Mouse (Mus musculus) kidney, adult 2 months (tissue): ENCODE data around the gene BC030870.

Experiments
- CTCF ChIP-seq: fragments of 200-500 bp; conservative IDR thresholded peaks from 2 replicates; pipeline ENCODE4 v1.5.1; 2011; ENCODE audit warnings: low read depth, mild to moderate bottlenecking, control low read depth, low read length, moderate library complexity, mixed read lengths; ENCODE audit not compliant: insufficient read depth, insufficient read length
- POLR2A ChIP-seq: fragments of 200-500 bp; IDR thresholded peaks from one replicate; pipeline ENCODE4 v1.6.1; 2011; ENCODE audit warnings: low read depth, low read length, control low read depth

DNA sequence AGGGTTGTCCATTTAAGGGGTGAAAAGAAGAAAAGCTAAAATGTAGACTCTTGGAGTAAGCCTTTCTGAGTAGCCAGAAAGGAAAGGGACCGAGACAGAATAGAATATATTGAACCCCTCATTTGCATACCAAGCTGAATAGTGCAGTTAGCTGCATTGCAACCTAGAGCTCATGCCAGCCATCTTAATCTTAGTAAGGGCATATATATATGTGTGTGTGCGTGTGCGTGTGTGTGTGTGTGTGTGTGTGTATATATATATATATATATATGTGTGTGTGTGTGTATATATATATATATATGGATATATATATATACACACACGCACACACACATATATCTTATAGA lies 60.9 kb downstream of the BC030870 start:
- TF ChIP-seq POLR2A, result no peak
- no peak for TF ChIP-seq CTCF
